Mouse (Mus musculus): ENCODE results near the gene Caln1.

Caln1 gene

DNA sequence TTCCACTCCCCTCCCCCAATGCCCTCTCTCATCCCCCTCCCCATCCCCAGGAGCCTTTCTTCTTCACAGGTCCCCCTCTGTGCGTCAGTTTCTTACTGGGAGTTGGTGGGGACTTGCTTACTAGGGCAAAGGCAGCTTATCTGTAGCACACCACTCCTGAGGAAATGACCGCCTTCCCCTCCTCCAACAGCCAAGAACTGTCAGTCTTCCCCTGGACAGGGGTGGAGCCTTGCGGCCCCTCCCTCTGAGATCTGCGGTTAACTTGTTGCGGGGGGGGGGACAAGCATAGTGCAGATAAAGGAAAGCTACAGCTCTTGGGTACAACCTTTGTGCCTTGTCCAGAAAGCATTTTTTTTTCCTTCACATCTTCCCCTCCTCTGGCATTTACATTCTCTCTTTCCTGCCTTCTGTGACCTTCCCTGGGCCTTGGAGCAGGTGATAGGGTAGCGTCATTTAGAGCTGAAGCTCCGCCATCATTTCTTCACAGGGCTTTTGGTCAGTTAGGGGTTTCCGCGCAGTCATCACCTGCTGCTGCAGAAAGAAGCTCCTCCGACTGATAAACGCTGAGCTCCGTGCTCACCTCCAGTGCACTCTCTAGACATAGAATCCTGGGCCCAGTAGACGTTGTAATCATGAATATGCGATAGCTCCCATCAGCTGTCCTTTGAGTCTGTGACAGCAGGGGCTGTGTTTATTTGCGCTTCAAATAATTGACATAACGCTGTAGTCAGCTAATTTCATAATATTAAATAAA is 319.3 kb downstream of the Caln1 start:
- in situ Hi-C loops (cut with MboI, MseI), result no loop called here

GRCm38 (mm10) chr5:130691349-130691748 is 322.1 kb downstream of the Caln1 start:
- in situ Hi-C loops (cut with MboI, MseI), result no loop called here

DNA sequence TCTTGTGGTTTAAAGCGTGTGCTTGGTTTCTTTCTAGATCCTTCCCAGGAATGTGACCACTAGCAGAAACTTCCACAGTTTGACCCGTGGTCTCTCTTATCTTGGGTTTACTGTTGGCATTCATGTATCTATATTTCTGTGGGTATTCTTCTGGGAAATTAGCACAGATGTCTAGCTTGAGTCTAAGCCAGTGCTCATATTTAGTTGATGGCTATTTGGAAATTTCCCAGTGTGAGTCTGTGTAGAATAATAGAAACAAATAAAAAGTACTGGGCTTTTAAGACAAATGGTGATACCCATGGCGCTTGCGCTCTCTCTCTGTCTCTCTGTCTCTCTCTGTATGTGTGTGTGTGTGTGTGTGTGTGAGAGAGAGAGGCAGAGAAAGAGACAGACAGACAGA is 330.2 kb downstream of the Caln1 start:
- in situ Hi-C loops (cut with MboI, MseI), result no loop called here

GRCm38 (mm10) chr5:130701777-130702176 is 332.5 kb downstream of the Caln1 start:
- in situ Hi-C loops (cut with MboI, MseI), result no loop called here

GRCm38 (mm10) chr5:130702361-130702760 is 333.1 kb downstream of the Caln1 start:
- in situ Hi-C loops (cut with MboI, MseI), result no loop called here

- in situ Hi-C loops (cut with MboI, MseI), result no loop called here
These were observed 335.6 kb downstream of the Caln1 start for GRCm38 (mm10) chr5:130704866-130705265.

GRCm38 (mm10) chr5:130706202-130706855 is 337.1 kb downstream of the Caln1 start:
- in situ Hi-C loops (cut with MboI, MseI), result no loop called here

DNA sequence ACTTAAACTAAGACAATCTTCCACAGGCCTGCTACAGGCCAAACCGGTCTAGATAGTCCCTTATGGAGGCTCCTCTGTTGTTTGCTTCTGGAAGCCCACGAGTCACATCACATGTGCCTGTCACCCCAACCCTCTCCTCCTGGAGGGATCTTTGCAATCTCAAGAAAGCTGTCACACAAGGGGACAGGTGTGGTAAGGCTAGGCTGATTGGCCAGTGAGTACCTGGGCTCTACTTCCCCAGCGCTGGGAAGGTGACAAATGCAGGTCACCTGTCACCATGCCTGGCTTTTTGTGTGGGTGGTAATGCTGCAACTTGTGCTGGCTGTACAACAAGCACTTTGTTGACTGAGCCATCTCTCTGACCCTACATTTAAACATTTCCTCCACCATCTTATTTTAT is 338.5 kb downstream of the Caln1 start:
- in situ Hi-C loops (cut with MboI, MseI), result no loop called here

DNA sequence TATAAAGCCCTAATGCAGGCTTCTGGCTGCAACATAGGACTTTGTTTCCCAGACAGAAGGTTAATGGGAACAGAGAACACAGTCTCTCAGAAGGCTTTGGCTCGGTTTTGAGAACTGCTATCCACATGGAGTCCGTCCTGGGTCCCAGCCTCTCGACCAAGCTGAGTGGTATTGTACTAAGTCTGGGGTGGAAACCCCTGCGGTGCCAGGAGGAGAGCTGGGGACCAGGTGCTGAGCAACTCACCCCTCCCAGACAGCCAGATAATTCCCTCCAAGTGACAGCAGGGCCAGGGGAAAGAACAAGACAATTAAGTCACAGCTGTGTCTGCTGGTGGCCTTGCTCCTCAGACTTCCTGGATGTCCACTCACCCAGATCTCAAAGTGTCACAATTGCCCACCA is 339.4 kb downstream of the Caln1 start:
- in situ Hi-C loops (cut with MboI, MseI), result no loop called here

- in situ Hi-C loops (cut with MboI, MseI), result no loop called here
These were observed 342.4 kb downstream of the Caln1 start for GRCm38 (mm10) chr5:130711643-130712042.

GRCm38 (mm10) chr5:130712281-130712680 is 343.0 kb downstream of the Caln1 start:
- in situ Hi-C loops (cut with MboI, MseI), result no loop called here

DNA sequence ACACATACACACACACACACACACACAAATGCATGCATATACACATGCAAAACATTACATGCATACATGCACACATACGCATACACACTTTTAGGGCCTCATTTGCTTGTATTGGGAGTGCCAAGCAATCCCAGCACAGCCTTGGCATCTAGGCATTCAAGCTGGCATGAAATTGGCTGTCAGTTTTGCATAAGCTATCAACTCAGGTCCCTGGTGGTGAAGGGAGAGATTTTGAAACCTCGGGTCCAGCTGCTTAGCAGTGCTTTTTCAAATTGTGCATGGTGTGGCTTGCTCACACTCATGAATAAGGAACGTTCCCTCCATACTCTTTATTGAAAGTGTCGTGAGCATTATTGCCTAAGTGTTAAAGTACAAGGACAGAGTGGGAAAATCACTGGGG is 345.9 kb downstream of the Caln1 start:
- in situ Hi-C loops (cut with MboI, MseI), result no loop called here

GRCm38 (mm10) chr5:130718385-130718784 is 349.1 kb downstream of the Caln1 start:
- in situ Hi-C loops (cut with MboI, MseI), result no loop called here

DNA sequence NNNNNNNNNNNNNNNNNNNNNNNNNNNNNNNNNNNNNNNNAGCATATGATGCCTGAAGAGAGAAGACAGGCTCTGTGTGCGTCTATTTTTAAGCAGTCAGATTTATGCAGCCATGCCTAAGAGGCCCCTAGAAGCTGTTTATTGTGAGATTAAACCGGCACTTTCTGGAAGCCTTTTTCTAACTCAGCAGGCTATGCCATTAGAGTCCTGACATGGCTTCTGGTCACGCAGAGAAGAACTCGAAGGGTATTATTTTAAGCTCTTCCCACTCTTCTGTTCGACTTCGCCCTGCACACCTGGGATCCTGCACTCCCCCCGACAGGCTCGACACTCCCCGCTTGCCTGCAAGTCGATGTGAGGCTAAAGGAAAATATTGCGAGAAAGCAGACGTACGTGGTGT is 372.9 kb downstream of the Caln1 start:
- in situ Hi-C loops (cut with MboI, MseI), result no loop called here

GRCm38 (mm10) chr5:130757517-130757916 is 388.3 kb downstream of the Caln1 start:
- in situ Hi-C loops (cut with MboI, MseI), result no loop called here

- in situ Hi-C loops (cut with MboI, MseI), result no loop called here
These were observed 396.5 kb downstream of the Caln1 start for GRCm38 (mm10) chr5:130765784-130766183.

DNA sequence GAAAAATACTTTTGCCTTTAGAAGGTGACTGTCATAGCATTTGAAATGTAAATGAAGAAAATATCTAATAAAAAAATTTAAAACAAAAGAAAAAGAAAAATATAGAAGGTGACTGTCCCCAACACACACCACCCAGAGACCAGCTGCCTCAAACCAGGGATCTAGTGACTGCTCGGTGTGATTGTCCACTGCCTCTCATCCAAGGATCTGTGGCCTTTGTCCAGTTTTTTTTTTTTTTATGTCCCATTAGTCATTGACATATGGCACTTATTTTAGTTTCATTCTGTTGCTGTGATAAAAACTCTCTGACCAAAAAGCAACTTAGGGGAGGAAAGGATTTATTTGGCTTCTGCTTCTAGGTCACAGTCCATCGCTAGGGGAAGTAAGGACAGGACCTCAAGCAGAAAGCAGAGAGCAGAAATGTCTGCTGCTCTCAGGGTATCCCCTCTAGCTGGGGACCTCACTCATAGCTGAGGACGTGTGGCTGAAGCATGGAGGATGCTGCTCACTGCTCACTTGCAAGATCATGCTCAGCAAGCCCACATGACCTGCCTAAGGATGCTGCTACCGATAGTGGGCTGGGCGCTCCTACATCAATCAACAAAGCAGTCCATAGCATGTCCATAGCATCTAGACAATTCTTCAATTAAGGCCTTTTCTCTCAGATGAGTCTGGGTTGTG is 401.9 kb downstream of the Caln1 start:
- in situ Hi-C loops (cut with MboI, MseI), result no loop called here

DNA sequence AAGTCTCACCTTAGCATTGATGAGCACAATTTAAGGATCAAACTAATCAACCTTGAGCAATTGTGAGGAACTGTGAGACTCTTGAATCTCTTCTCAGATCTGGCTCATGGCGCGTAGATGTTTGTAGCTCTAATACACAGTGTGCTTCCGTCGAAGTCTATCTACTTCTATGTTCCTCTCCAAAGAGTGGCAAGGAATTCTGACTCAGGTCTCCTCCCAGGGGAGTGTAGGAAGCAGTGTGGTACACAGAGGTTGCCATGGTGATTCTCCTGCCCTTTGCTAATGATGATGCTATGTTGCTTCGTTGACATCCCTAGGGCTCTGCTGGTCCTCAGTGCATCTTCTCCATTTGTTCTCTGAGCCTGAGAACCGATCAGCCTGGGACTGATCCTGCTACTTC is 403.2 kb downstream of the Caln1 start:
- in situ Hi-C loops (cut with MboI, MseI), result no loop called here

DNA sequence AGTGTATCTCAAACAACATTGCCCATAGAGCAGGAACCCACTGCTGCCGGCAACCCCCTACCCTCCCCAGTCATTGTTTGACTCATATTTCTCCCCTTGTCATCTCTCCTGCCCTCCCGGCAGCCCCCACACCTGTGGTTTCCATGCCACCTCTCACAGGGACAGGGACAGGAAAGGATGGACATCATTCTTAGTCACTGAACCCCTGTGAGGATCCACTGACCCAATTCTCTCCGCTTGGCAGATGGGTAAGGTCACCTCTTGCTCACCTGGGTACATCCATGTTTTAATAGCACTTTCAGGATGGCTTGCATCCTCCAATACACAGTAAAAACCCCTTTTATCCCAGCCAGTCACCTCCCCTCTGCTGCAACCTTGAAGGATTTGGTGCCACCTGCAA is 405.7 kb downstream of the Caln1 start:
- in situ Hi-C loops (cut with MboI, MseI), result no loop called here

GRCm38 (mm10) chr5:130792755-130793452 is 423.6 kb downstream of the Caln1 start:
- in situ Hi-C loops (cut with MboI, MseI), result no loop called here

GRCm38 (mm10) chr5:130797713-130798112 is 428.5 kb downstream of the Caln1 start:
- in situ Hi-C loops (cut with MboI, MseI), result no loop called here

DNA sequence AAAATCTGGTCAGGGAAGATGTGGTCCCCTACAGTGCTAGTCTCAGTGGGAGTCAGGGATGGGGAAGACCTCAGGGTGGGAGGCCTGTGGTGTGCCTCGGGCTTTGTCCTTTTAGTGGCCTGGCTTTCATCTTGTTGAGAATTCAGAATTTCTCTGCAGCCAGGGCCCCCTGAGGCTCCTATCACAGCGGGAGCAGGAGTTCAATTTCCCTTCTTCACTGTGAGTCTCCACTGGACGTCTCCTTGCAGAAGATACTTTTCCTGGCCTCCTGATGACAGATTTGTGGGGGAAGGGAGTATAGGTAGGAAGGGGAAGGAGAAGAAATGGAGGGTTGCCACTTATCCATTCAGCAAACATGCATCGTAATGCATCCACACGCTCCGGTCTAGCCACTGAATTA is 441.1 kb downstream of the Caln1 start:
- in situ Hi-C loops (cut with MboI, MseI), result no loop called here
